Mouse (Mus musculus) heart, adult 2 months (tissue): Measurements from ENCODE around the gene Tgif2. TPM values are rescaled to one million over a fixed set of nuclear protein-coding genes. Genes with fewer than 3 reads are reported as not detected.

Source experiments
- DNase-seq, 2 experiments: peaks; one replicate each; pipeline ENCODE4 v3.0.0; 2021
- H3K27ac ChIP-seq: fragments of 200-600 bp; 2 replicates; pipeline ENCODE4 v1.8.1; 2022
- H3K27me3 ChIP-seq: fragments of 200-500 bp; 2 replicates; pipeline ENCODE4 v1.6.1; 2012; ENCODE audit warnings: mild to moderate bottlenecking, low read length, inconsistent platforms, mixed read lengths; ENCODE audit not compliant: control insufficient read depth, insufficient read depth
- H3K36me3 ChIP-seq: fragments of 200-500 bp; 2 replicates; pipeline ENCODE4 v1.6.1; 2012; ENCODE audit warnings: low read length, inconsistent platforms; ENCODE audit not compliant: control insufficient read depth, insufficient read depth
- H3K4me1 ChIP-seq: fragments of 200-500 bp; 2 replicates; pipeline ENCODE4 v1.6.1; 2011; ENCODE audit warnings: low read length; ENCODE audit not compliant: control insufficient read depth, insufficient read depth
- H3K4me3 ChIP-seq: fragments of 200-600 bp; 2 replicates; pipeline ENCODE4 v1.8.1; 2022
- H3K79me2 ChIP-seq: fragments of 200-500 bp; replicated peaks from 2 replicates; pipeline ENCODE4 v1.6.1; 2012; ENCODE audit warnings: mild to moderate bottlenecking, inconsistent platforms, low read length, moderate library complexity, mixed read lengths; ENCODE audit not compliant: control insufficient read depth, insufficient read depth
- H3K9ac ChIP-seq: fragments of 200-500 bp; 2 replicates; pipeline ENCODE4 v1.6.1; 2012; ENCODE audit warnings: low read depth, mild to moderate bottlenecking, control low read depth, inconsistent platforms, low read length, mixed read lengths
- CTCF ChIP-seq: fragments of 200-600 bp; IDR thresholded peaks from 2 replicates; pipeline ENCODE4 v1.8.1; 2022; ENCODE audit warnings: antibody characterized with exemption, mild to moderate bottlenecking, moderate library complexity
- EP300 ChIP-seq: fragments of 200-500 bp; IDR thresholded peaks from 2 replicates; pipeline ENCODE4 v1.6.1; 2011; ENCODE audit warnings: low read depth, low read length, control low read depth; ENCODE audit not compliant: insufficient read depth
- POLR2A ChIP-seq: fragments of 200-500 bp; IDR thresholded peaks from 2 replicates; pipeline ENCODE4 v1.6.1; 2011; ENCODE audit warnings: mild to moderate bottlenecking, low read depth, low read length, control low read depth; ENCODE audit not compliant: insufficient read depth
- WGBS: fragments of 180-500 bp; shearing (Covaris S2); methylation state at CpG from one replicate; pipeline ENCODE4 v1.1.7; 2018; 5-methylcytosine and 5-hydroxymethylcytosine counted together
- intact Hi-C: fragments of 180-260 bp; cut with DNase I; formaldehyde crosslinking; loops from one replicate; pipeline ENCODE4 v1.15.1; 2025
- polyA plus RNA-seq: library from polyadenylated mRNA; depleted of rRNA; stranded (reverse); fragments of >200 nt; gene quantifications from 2 replicates; pipeline ENCODE4 v1.2.3, GENCODE M21; 2012
- total RNA-seq, 2 experiments: library from RNA; stranded (reverse); gene quantifications; 2 replicates each; pipeline ENCODE4 v1.2.3; 2021

Tgif2 gene
- total and polyA plus RNA-seq, 3 experiments = 0.63 to 0.76 (median 0.66) TPM

DNA sequence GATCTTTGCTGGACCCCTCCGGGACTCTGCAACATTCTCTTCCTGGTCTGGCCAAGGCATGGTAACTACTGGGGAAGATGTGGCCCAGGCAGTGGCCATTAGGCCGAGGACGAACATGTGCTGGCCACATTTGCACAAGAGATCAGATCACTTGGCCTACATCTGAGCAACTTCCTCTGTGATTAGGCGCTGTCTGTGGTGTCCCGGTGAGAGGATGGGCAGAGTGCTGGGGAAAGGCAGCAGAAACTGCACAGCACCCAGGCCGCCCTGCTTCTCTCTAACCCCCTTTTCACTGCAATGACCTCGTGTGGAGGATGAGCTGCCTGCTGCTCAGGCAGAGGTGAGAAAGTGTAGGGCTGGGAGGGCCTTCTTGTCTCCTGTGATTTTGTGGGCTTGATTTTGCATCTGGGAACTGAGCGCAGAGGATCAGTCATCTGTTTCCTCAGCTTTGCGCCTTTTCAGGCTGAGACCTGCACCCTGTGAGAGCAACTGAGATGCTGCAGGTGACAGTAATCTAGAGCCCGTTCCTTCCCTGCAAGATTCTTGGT lies 46.4 kb downstream of the Tgif2 start:
- Histone ChIP-seq H3K36me3 (no peaks in the 10 kb centered on the region), H3K9ac (no peak overlapping the region), H3K27ac (no peak overlapping the region), H3K79me2 (no peaks in the 10 kb centered on the region), H3K4me3 (no peak overlapping the region), H3K4me1 (no peaks in the 10 kb centered on the region), H3K27me3 (no peaks in the 10 kb centered on the region)
- TF ChIP-seq CTCF = no peak
- TF ChIP-seq EP300 = no peak
- TF ChIP-seq POLR2A = no peak
- WGBS = 71% methylated on average over 10 of the region's 10 CpGs
- no peak for DNase-seq
- intact Hi-C loops = no loop called here

DNA sequence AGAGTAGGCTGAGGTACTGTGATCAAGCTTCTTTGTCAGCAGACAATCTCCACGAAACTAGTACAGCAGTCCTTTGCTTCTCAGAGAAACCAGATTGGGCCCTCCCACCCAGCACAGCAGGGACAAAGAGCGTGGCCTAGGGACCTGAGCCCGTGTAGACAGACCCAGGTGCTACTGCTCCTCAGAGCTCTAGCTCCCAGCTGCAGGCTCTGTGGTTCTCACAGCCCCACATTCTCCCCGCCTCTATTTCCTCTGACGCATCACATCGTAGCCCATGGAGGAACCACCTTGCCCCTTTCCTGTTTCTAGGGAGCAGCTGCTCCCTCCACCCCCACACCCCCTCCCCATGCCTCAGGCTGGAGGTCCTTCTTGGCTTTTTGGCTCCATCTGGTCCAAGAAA lies 47.2 kb downstream of the Tgif2 start, which contains the start of gene Sla2:
Sla2 (minus strand) TSS at position 176 of the 400 bp plus-strand sequence.
- Histone ChIP-seq H3K79me2 (no peaks in the 10 kb centered on the region), H3K27me3 (no peaks in the 10 kb centered on the region), H3K27ac (no peak within 1 kb of the TSS), H3K4me3 (no peak within 1 kb of the TSS), H3K9ac (no peak within 1 kb of the TSS), H3K36me3 (no peaks in the 10 kb centered on the region), H3K4me1 (no peaks in the 10 kb centered on the region)
- WGBS = 45% methylated on average over 6 of the region's 6 CpGs
- no peak for DNase-seq
- intact Hi-C loops = no loop called here
- TF ChIP-seq EP300 = no peak
- TF ChIP-seq CTCF = no peak
- TF ChIP-seq POLR2A = no peak

DNA sequence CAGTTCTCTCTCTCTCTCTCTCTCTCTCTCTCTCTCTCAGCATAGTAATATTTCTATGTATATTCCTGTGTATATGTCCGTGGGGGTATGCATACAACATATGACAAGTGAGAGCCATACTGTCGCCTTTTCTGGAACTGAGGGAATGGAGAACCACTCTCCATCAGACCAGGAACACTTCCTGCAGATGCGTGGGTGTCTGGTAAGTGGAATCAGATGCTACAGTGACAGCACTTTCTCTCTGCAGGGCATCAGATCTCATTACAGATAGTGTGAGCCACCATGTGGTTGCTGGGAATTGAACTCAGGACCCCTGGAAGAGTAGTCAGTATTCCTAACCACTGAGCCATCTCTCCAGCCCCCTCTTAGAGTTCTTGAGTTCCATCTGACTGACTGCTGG lies 48.7 kb downstream of the Tgif2 start:
- intact Hi-C loops = no loop called here
- H3K27me3 ChIP-seq = no peaks in the 10 kb centered on the region
- H3K79me2 ChIP-seq = no peaks in the 10 kb centered on the region
- no peak for DNase-seq
- 60% methylated on average over 3 of the region's 3 CpGs for whole genome bisulfite sequencing
- no peaks in the 10 kb centered on the region for H3K36me3 ChIP-seq
- TF ChIP-seq EP300 (no peak), POLR2A (no peak), CTCF (no peak)
- no peak overlapping the region for H3K9ac ChIP-seq
- no peak overlapping the region for H3K27ac ChIP-seq
- H3K4me3 ChIP-seq = no peak overlapping the region
- no peaks in the 10 kb centered on the region for H3K4me1 ChIP-seq

DNA sequence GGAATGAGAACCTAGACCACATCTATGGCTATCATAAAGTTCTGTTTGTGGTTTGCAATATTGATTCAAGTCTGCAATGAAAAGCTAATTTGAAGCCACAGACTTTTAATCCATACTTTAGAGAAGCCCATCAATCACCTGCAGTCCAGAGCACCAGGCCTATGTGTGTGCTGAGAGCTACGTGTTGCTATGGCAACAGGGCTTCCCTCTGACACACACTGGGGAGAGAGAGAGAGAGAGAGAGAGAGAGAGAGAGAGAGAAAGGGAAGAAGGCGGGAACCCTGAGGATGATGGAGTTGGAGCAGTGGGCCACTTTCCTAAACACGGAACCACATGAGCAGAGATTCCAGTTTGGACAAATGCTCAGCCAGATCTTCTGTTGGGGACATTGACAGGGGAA lies 52.4 kb downstream of the Tgif2 start:
- WGBS = 72% methylated on average over 3 of the region's 3 CpGs
- no peaks in the 10 kb centered on the region for H3K27me3 ChIP-seq
- no peaks in the 10 kb centered on the region for H3K79me2 ChIP-seq
- DNase-seq = no peak
- H3K27ac ChIP-seq = no peak overlapping the region
- TF ChIP-seq CTCF = no peak
- no peak for TF ChIP-seq POLR2A
- no peak for TF ChIP-seq EP300
- H3K4me3 ChIP-seq = no peak overlapping the region
- H3K4me1 ChIP-seq = no peaks in the 10 kb centered on the region
- intact Hi-C loops = no loop called here
- no peak overlapping the region for H3K9ac ChIP-seq
- H3K36me3 ChIP-seq = no peaks in the 10 kb centered on the region

DNA sequence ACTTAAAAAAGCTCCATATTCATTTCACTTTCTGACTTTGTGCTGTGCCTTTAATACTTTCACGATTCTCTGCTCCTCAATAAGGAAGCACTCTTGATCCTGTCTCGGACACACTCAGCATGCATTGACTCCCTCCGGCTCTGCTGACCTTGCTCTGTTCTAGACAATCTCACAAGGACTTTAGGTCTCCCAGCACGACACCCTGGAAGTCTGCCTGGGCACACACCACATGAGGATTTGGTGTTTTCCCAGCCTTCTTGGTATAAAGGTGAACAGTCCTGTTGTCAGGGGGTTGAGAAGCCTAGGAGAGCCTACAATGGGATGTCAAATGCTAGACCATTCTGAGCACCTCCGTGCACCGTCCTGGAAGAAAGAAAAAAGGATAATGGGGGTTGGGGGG lies 53.0 kb downstream of the Tgif2 start:
- no peaks in the 10 kb centered on the region for H3K36me3 ChIP-seq
- intact Hi-C loops = no loop called here
- no peak for TF ChIP-seq POLR2A
- no peak for TF ChIP-seq CTCF
- no peak for TF ChIP-seq EP300
- no peaks in the 10 kb centered on the region for H3K27me3 ChIP-seq
- DNase-seq = no peak
- H3K4me3 ChIP-seq = no peak overlapping the region
- H3K9ac ChIP-seq = no peak overlapping the region
- H3K79me2 ChIP-seq = no peaks in the 10 kb centered on the region
- H3K27ac ChIP-seq = no peak overlapping the region
- 71% methylated on average over 6 of the region's 6 CpGs for WGBS
- no peaks in the 10 kb centered on the region for H3K4me1 ChIP-seq

DNA sequence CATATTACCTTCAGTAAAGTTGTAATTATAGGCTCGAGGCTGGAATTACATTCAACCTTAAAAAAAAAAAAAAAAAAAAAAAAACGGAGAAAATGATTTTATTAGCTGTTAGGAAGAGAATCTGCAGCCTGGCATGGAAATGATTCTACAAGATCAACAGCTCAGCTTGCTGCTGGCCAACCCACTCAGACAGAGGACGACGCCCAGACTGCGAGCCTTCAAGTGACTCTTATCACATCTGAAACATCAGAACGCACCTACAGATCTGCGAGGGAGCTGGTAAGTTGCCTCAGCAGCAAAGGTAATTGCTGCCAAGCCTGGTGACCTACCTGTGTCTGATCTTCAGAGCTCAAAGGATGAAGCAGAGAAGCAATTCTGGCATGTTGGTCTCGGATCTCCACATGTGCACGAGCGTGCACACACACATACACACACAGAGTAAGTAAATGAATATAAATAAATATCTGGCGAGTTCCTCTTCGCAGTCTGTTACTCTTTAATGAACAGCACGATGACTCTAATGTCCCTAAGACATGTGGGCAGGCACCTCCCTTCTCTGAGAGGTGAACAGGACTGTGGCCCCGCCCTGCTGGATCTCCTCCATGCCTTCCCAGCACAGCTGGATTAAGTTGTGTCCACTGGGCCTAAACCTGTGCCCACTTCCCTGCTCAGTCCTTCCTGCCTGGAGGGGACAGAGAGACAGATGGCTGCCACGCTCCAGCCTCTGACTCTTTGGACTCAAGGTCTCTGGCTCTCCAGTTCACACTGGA lies 54.9 kb downstream of the Tgif2 start:
- Histone ChIP-seq H3K4me3 (no peak overlapping the region), H3K9ac (no peak overlapping the region), H3K27ac (no peak overlapping the region), H3K27me3 (no peaks in the 10 kb centered on the region), H3K4me1 (no peaks in the 10 kb centered on the region), H3K79me2 (no peaks in the 10 kb centered on the region), H3K36me3 (no peaks in the 10 kb centered on the region)
- DNase-seq = no peak
- WGBS = 77% methylated on average over 15 of the region's 15 CpGs
- TF ChIP-seq EP300 (no peak), POLR2A (no peak), CTCF (no peak)
- intact Hi-C loops = no loop called here
